Mouse (Mus musculus): ENCODE measurements around the gene Igfbp7.

Igfbp7 gene

GRCm38 (mm10) chr5:77330154-77330553 lies 77.7 kb downstream of the Igfbp7 start:
- DNase-seq = no peak

GRCm38 (mm10) chr5:77324936-77325335 lies 82.9 kb downstream of the Igfbp7 start:
- DNase-seq = no peak

GRCm38 (mm10) chr5:77314986-77315385 lies 92.9 kb downstream of the Igfbp7 start:
- no peak for DNase-seq

GRCm38 (mm10) chr5:77314206-77314605 lies 93.6 kb downstream of the Igfbp7 start:
- no peak for DNase-seq

GRCm38 (mm10) chr5:77309924-77310772 lies 97.7 kb downstream of the Igfbp7 start, which contains the start of the genes Noa1 and Polr2b:
Noa1 (minus strand) TSS chr5:77310084.
Polr2b (plus strand) TSS chr5:77310147.
- peak; percentile 98 to 99 for DNase-seq

GRCm38 (mm10) chr5:77309051-77309906 lies 98.6 kb downstream of the Igfbp7 start:
- peak in 1 of 2 experiments; percentile 10 for DNase-seq

- DNase-seq = no peak
Observed at GRCm38 (mm10) chr5:77307821-77308553, 99.9 kb downstream of the Igfbp7 start.

- no peak for DNase-seq
Observed at GRCm38 (mm10) chr5:77301296-77301903, 106.4 kb downstream of the Igfbp7 start.

GRCm38 (mm10) chr5:77299486-77299885 lies 108.4 kb downstream of the Igfbp7 start:
- no peak for DNase-seq
